9 mouse cellular contexts compared by ENCODE assay signal in genomic region chr6:97276366-97276765, GRCm38 (mm10). TPM values are rescaled to one million over a fixed set of nuclear protein-coding genes. Genes with fewer than 3 reads are reported as not detected.
A peak's percentile ranks its signal among the peaks of the same experiment; 100 is the strongest.
DNase-seq lines count a peak whose midpoint lies in the region; ATAC-seq and TF ChIP-seq lines count a peak whose summit lies in the region.
"Had no signal": no experiment of that assay in that cellular context is flagged by ENCODE, and none has a peak within 500 bp of the region (broad histone marks: within the 10 kb centered on the region; RNA-seq: fewer than 3 reads in every experiment).

No protein-coding gene starts in this region.

- 46% methylated on average over 4 of the region's 4 CpGs for WGBS in liver, postnatal 0 days (ENCODE audit: insufficient replicate concordance)
- WGBS in liver, embryonic 12.5 days (ENCODE audit: insufficient replicate concordance) = 48% methylated on average over 4 of the region's 4 CpGs
- 31% methylated on average over 4 of the region's 4 CpGs for WGBS in midbrain, embryonic 14.5 days

- TF ChIP-seq CTCF in liver, postnatal 0 days (IDR thresholded peaks at IDR 0.05; ENCODE audit: low read depth) = no peak

- H3K36me3 ChIP-seq in liver, postnatal 0 days (replicated peaks; ENCODE audit: insufficient read depth, low read length) = no peaks in the 10 kb centered on the region
- H3K36me3 ChIP-seq in liver, embryonic 12.5 days = no peaks in the 10 kb centered on the region
- H3K36me3 ChIP-seq in midbrain, embryonic 14.5 days (ENCODE audit: control insufficient read depth, insufficient read depth, low read length) = no peaks in the 10 kb centered on the region

- H3K4me3 ChIP-seq in liver, postnatal 0 days (ENCODE audit: low read depth, low read length) = no peak overlapping the region
- H3K4me3 ChIP-seq in liver, embryonic 12.5 days = no peak overlapping the region
- no peak overlapping the region for H3K4me3 ChIP-seq in midbrain, embryonic 14.5 days (replicated peaks; ENCODE audit: low read depth, low read length)

- intact Hi-C loops in heart, postnatal 10 days (cut with DNase I) = loop anchor here (2.0 to 10.0 kb wide), 4 partner anchors 26 to 728 kb away; no protein-coding TSS in a partner anchor

- peak; percentile 11 to 43 for DNase-seq in adrenal gland, postnatal 36 days
- DNase-seq in adrenal gland, adult 18-20 months (ENCODE audit: low spot score in 2 of 2) = no peak
- DNase-seq in liver, postnatal 0 days = peak; percentile 55
- peak; percentile 70 to 75 for DNase-seq in heart, postnatal 10 days
- DNase-seq in midbrain, embryonic 14.5 days = peak; percentile 33
- no peak for DNase-seq in cerebellum, adult 8-10 months
- no peak for DNase-seq in left cerebral cortex, adult 18-20 months (ENCODE audit: low spot score in 2 of 2)

- peaks cover 3% of the 10 kb centered on the region; the same call in 1 of the 2 replicates for H3K4me1 ChIP-seq in liver, postnatal 0 days (ENCODE audit: insufficient read depth)
- H3K4me1 ChIP-seq in liver, embryonic 12.5 days = peaks cover 5% of the 10 kb centered on the region; the same call in 1 of the 2 replicates
- H3K4me1 ChIP-seq in midbrain, embryonic 14.5 days (ENCODE audit: control insufficient read depth, insufficient read depth, low read length) = peaks cover 6% of the 10 kb centered on the region; the same call in 1 of the 2 replicates

- ATAC-seq in liver, postnatal 0 days = peak; percentile 78
- ATAC-seq in liver, embryonic 12.5 days = no peak
- ATAC-seq in midbrain, embryonic 14.5 days (ENCODE audit: low FRiP score, low TSS enrichment) = no peak

- H3K9ac ChIP-seq in liver, postnatal 0 days (replicated peaks) = no peak overlapping the region
- no peak overlapping the region for H3K9ac ChIP-seq in liver, embryonic 12.5 days
- no peak overlapping the region for H3K9ac ChIP-seq in midbrain, embryonic 14.5 days (replicated peaks; ENCODE audit: low read length)

- H3K9me3 ChIP-seq in liver, postnatal 0 days (ENCODE audit: low read length) = no peaks in the 10 kb centered on the region
- no peaks in the 10 kb centered on the region for H3K9me3 ChIP-seq in liver, embryonic 12.5 days (replicated peaks)
- no peaks in the 10 kb centered on the region for H3K9me3 ChIP-seq in midbrain, embryonic 14.5 days (ENCODE audit: control insufficient read depth, low read length)

- H3K27me3 ChIP-seq in liver, postnatal 0 days (ENCODE audit: insufficient read depth, low read length) = no peaks in the 10 kb centered on the region
- no peaks in the 10 kb centered on the region for H3K27me3 ChIP-seq in liver, embryonic 12.5 days (replicated peaks)
- H3K27me3 ChIP-seq in midbrain, embryonic 14.5 days (ENCODE audit: control insufficient read depth, insufficient read depth, low read length) = 0 out of 2 replicates have a peak, but pooled peaks cover 3% of the 10 kb centered on the region

- H3K4me2 ChIP-seq in liver, postnatal 0 days (ENCODE audit: low read depth, low read length) = no peak overlapping the region
- no peak overlapping the region for H3K4me2 ChIP-seq in liver, embryonic 12.5 days
- H3K4me2 ChIP-seq in midbrain, embryonic 14.5 days (ENCODE audit: low read length) = no peak overlapping the region

- TF ChIP-seq EP300 in liver, postnatal 0 days (IDR thresholded peaks at IDR 0.05; ENCODE audit: low read depth) = no peak

- H3K27ac ChIP-seq in liver, postnatal 0 days (ENCODE audit: low read depth) = peak overlapping the region; percentile 34; the same call in 1 of the 2 replicates
- H3K27ac ChIP-seq in liver, embryonic 12.5 days = no peak overlapping the region
- no peak overlapping the region for H3K27ac ChIP-seq in midbrain, embryonic 14.5 days (replicated peaks; ENCODE audit: low read depth, low read length)

RNA-seq across cellular contexts. Expression of gene Lmod3, which starts 23.8 kb away (rescaled TPM):
- not detected for total RNA-seq in adrenal gland, postnatal 36 days (2021)
- under 1 TPM in 1 of 2 experiments, not detected in 1; 0.45 TPM for total RNA-seq in adrenal gland, adult 18-20 months (2021)
- 0.11 and 0.77 TPM in 2 replicates for polyA plus RNA-seq in liver, postnatal 0 days (2015; fragmentation: Nextera tagmentation; extraction: Ambion mirVana)
- 0.05 and 0.10 TPM in 2 replicates for polyA plus RNA-seq in liver, embryonic 12.5 days (2016; fragmentation: Nextera tagmentation; extraction: Ambion mirVana)
- 10 to 100 TPM; 45.8 to 66.3 TPM for total RNA-seq in heart, postnatal 10 days (2021)
- not detected in 2 replicates for polyA plus RNA-seq in midbrain, embryonic 14.5 days (2014; fragmentation: Nextera tagmentation; extraction: Ambion mirVana)
- total RNA-seq in left cerebral cortex, adult 18-20 months (2021) = not detected
- total RNA-seq: layer of hippocampus, postnatal 14 days had no signal

Comparison
In these comparisons a context has a peak if more than half of its experiments do, and no peak if none do; other contexts are left out.
1. DNase-seq: peak in adrenal gland, postnatal 36 days (2 of 2), liver, postnatal 0 days (single experiment), heart, postnatal 10 days (2 of 2) and midbrain, embryonic 14.5 days (single experiment); none in adrenal gland, adult 18-20 months (0 of 2), cerebellum, adult 8-10 months (single experiment) and left cerebral cortex, adult 18-20 months (0 of 2).
2. RNA of gene Lmod3, which starts 23.8 kb away (total RNA-seq): 45.8 to 66.3 TPM in heart, postnatal 10 days; 0.45 TPM in adrenal gland, adult 18-20 months, not detected in adrenal gland, postnatal 36 days and not detected in left cerebral cortex, adult 18-20 months; every median in the first group is over 10 times any median in the second.